Mouse (Mus musculus) liver, embryonic 13.5 days (tissue): Measurements from ENCODE around the gene Pisd. TPM values are rescaled to one million over a fixed set of nuclear protein-coding genes. Genes with fewer than 3 reads are reported as not detected.
"Not testable (repeated sequence)": the region's sequence is repeated elsewhere in the genome, so short reads cannot be mapped to it uniquely, and the experiment has no call there.

Experiments
- ATAC-seq: fragments of 200-750 bp; cut with Nextera tagmentation; 2 replicates; pipeline ENCODE4 v1.8.0; 2017; ENCODE audit warnings: low read depth, mild to moderate bottlenecking, moderate number of reproducible peaks, moderate library complexity
- DNase-seq: peaks from one replicate; pipeline ENCODE4 v3.0.0; 2022
- H3K27ac ChIP-seq: fragments of 300-500 bp; sonication (generic); 2 replicates; pipeline ENCODE4 v1.5.1; 2015; ENCODE audit warnings: moderate library complexity, mild to moderate bottlenecking, inconsistent platforms
- H3K27me3 ChIP-seq: fragments of 300-500 bp; sonication (generic); 2 replicates; pipeline ENCODE4 v1.6.1; 2015; ENCODE audit warnings: mild to moderate bottlenecking, inconsistent platforms
- H3K36me3 ChIP-seq: fragments of 300-500 bp; sonication (generic); 2 replicates; pipeline ENCODE4 v1.6.1; 2015; ENCODE audit warnings: mild to moderate bottlenecking, inconsistent platforms
- H3K4me1 ChIP-seq: fragments of 300-500 bp; sonication (generic); replicated peaks from 2 replicates; pipeline ENCODE4 v1.6.1; 2015; ENCODE audit warnings: inconsistent platforms
- H3K4me2 ChIP-seq: fragments of 300-500 bp; sonication (generic); 2 replicates; pipeline ENCODE4 v1.6.1; 2015; ENCODE audit warnings: inconsistent platforms, mild to moderate bottlenecking, moderate library complexity
- H3K4me3 ChIP-seq: fragments of 300-500 bp; sonication (generic); replicated peaks from 2 replicates; pipeline ENCODE4 v1.5.1; 2015; ENCODE audit warnings: mild to moderate bottlenecking, inconsistent platforms
- H3K9ac ChIP-seq: fragments of 300-500 bp; sonication (generic); 2 replicates; pipeline ENCODE4 v1.6.1; 2015; ENCODE audit warnings: mild to moderate bottlenecking, inconsistent platforms
- H3K9me3 ChIP-seq: fragments of 300-500 bp; sonication (generic); replicated peaks from 2 replicates; pipeline ENCODE4 v1.6.1; 2016; ENCODE audit warnings: inconsistent platforms
- WGBS: fragments of 180-500 bp; shearing (Covaris S2); methylation state at CpG from one replicate; pipeline ENCODE4 v1.1.7; 2015; ENCODE audit not compliant: insufficient replicate concordance; 5-methylcytosine and 5-hydroxymethylcytosine counted together
- polyA plus RNA-seq: library from polyadenylated mRNA; unstranded; fragments of >200 nt; fragmentation: Nextera tagmentation; extraction: Ambion mirVana; gene quantifications from 2 replicates; pipeline ENCODE4 v1.2.1, GENCODE M21; 2015

Pisd gene
- polyA plus RNA-seq, 1 experiment from 2014 or later, result 35.2 TPM

GRCm38 (mm10) chr5:32767636-32768373, 17.6 kb downstream of the Pisd start:
- Histone ChIP-seq H3K36me3 (peaks cover 16% of the 10 kb centered on the region), H3K9ac (no peak overlapping the region), H3K4me2 (no peak overlapping the region), H3K9me3 (no peaks in the 10 kb centered on the region), H3K27me3 (no peaks in the 10 kb centered on the region), H3K4me1 (no peaks in the 10 kb centered on the region), H3K4me3 (no peak overlapping the region), H3K27ac (no peak overlapping the region)
- ATAC-seq (no peak), DNase-seq (no peak)
- 71% methylated on average over 4 of the region's 4 CpGs for WGBS

DNA sequence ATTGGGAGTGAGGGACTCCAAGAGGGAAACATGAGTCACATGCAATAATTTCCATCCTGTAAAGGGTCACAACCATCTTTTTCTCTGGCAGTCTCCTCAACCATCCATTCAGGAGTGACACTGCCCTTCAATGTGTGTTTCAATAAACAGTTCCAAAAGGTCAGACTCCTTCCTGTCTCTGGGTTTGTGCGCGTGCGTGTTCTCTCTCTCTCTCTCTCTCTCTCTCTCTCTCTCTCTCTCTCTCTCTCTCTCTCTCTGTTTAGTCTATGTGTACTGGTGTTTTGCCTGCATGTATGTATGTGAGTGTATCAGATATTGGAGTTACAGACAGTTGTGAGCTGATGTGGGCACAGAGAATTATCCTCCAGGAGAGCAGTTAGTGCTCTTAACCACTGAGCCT, 18.4 kb downstream of the Pisd start:
- H3K4me2 ChIP-seq, result no peak overlapping the region
- no peaks in the 10 kb centered on the region for H3K4me1 ChIP-seq
- DNase-seq (no peak), ATAC-seq (no peak; the same call in 1 of the 2 replicates)
- no peak overlapping the region for H3K4me3 ChIP-seq
- no peak overlapping the region for H3K27ac ChIP-seq
- no peak overlapping the region for H3K9ac ChIP-seq
- H3K36me3 ChIP-seq, result peaks cover 15% of the 10 kb centered on the region
- no peaks in the 10 kb centered on the region for H3K9me3 ChIP-seq
- WGBS, result 79% methylated on average over 3 of the region's 3 CpGs
- H3K27me3 ChIP-seq, result no peaks in the 10 kb centered on the region

DNA sequence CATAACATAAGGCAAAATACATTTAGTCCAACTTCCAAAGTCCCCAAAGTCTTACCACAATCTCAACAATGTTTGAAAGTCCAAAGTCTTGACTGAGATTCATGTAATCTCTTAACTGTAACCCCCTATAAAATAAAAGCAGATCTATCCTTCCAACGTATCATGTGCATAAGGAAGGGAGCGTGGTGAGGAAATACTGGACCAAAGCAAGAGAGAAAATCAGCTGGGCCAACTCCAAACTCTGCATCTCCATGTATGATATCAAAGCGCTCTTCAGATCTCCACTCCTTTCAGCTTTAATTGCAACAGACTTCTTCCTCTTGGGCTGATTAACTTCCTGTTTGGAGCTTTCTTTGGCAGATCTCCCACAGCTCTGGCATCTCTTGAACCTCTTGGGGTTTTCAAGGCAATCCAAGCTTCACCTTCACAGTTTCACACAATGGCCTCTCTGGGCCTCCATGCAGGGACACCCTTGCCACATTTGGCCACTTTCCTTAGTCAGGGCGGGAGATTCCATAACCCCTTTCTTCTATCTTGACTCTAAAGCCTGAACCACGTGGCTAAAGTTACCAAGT, 23.8 kb downstream of the Pisd start:
- Histone ChIP-seq H3K27ac (no peak overlapping the region), H3K9me3 (no peaks in the 10 kb centered on the region), H3K9ac (no peak overlapping the region), H3K36me3 (peaks cover 15% of the 10 kb centered on the region), H3K27me3 (no peaks in the 10 kb centered on the region), H3K4me2 (no peak overlapping the region), H3K4me1 (peaks cover 3% of the 10 kb centered on the region; the same call in 1 of the 2 replicates), H3K4me3 (no peak overlapping the region)
- ATAC-seq (no peak), DNase-seq (no peak)
- WGBS, result 70% methylated on average over 5 of the region's 5 CpGs

- no peak for DNase-seq
- Histone ChIP-seq H3K27me3 (no peaks in the 10 kb centered on the region), H3K4me3 (no peak overlapping the region), H3K27ac (no peak overlapping the region), H3K9me3 (no peaks in the 10 kb centered on the region), H3K4me2 (no peak overlapping the region), H3K9ac (no peak overlapping the region), H3K4me1 (peaks cover 3% of the 10 kb centered on the region; the same call in 1 of the 2 replicates), H3K36me3 (peaks cover 15% of the 10 kb centered on the region)
- ATAC-seq, result no peak
- 75% methylated on average over 3 of the region's 3 CpGs for WGBS
These were observed 24.7 kb downstream of the Pisd start for GRCm38 (mm10) chr5:32760787-32761186.

- not testable (repeated sequence) for H3K9ac ChIP-seq, H3K27ac ChIP-seq, H3K4me1 ChIP-seq, DNase-seq, H3K9me3 ChIP-seq, ATAC-seq, H3K4me2 ChIP-seq, H3K4me3 ChIP-seq, H3K27me3 ChIP-seq
- H3K36me3 ChIP-seq, result peaks cover 15% of the 10 kb centered on the region
- 86% methylated on average over 18 of the region's 18 CpGs for WGBS
These were observed 25.1 kb downstream of the Pisd start for GRCm38 (mm10) chr5:32760352-32760751.

GRCm38 (mm10) chr5:32759662-32760061, 25.8 kb downstream of the Pisd start:
- H3K4me3 ChIP-seq, result no peak overlapping the region
- H3K36me3 ChIP-seq, result peaks cover 15% of the 10 kb centered on the region
- no peaks in the 10 kb centered on the region for H3K9me3 ChIP-seq
- no peak for ATAC-seq
- no peak for DNase-seq
- no peak overlapping the region for H3K4me2 ChIP-seq
- peaks cover 3% of the 10 kb centered on the region; the same call in 1 of the 2 replicates for H3K4me1 ChIP-seq
- H3K9ac ChIP-seq, result no peak overlapping the region
- WGBS, result 60% methylated on average over 2 of the region's 2 CpGs
- no peaks in the 10 kb centered on the region for H3K27me3 ChIP-seq
- H3K27ac ChIP-seq, result no peak overlapping the region

- DNase-seq (no peak), ATAC-seq (no peak)
- Histone ChIP-seq H3K36me3 (0 out of 2 replicates have a peak, but pooled peaks cover 3% of the 10 kb centered on the region), H3K9me3 (no peaks in the 10 kb centered on the region), H3K4me2 (no peak overlapping the region), H3K4me3 (no peak overlapping the region), H3K9ac (no peak overlapping the region), H3K27me3 (no peaks in the 10 kb centered on the region), H3K27ac (no peak overlapping the region), H3K4me1 (peaks cover 3% of the 10 kb centered on the region)
- WGBS, result 81% methylated on average over 8 of the region's 8 CpGs
These were observed 29.3 kb downstream of the Pisd start for GRCm38 (mm10) chr5:32756141-32756540.

DNA sequence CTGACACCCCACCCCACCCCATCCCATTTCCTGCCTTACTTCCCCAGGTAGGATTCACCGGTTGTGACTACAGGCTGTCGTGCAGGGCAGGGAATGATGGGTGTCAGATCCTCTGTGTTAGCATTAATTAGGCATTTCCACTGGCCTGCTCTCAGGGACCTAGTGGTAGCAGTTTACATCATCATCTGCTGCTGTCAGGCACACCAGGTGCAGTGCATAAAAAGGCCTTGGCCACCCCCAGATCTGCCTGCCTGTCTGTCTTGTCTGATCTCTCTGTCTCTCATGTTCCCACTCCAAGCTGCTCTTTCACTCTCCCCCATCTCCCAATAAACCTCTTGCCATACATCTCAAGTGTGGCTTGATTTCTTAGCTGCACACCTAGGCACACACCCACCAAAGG, 33.7 kb downstream of the Pisd start:
- Histone ChIP-seq H3K9ac (no peak overlapping the region), H3K4me2 (no peak overlapping the region), H3K9me3 (no peaks in the 10 kb centered on the region), H3K4me1 (peaks cover 7% of the 10 kb centered on the region), H3K27me3 (no peaks in the 10 kb centered on the region), H3K27ac (no peak overlapping the region), H3K36me3 (0 out of 2 replicates have a peak, but pooled peaks cover 3% of the 10 kb centered on the region), H3K4me3 (no peak overlapping the region)
- DNase-seq (no peak), ATAC-seq (no peak)
- WGBS, result 58% methylated on average over 2 of the region's 2 CpGs

DNA sequence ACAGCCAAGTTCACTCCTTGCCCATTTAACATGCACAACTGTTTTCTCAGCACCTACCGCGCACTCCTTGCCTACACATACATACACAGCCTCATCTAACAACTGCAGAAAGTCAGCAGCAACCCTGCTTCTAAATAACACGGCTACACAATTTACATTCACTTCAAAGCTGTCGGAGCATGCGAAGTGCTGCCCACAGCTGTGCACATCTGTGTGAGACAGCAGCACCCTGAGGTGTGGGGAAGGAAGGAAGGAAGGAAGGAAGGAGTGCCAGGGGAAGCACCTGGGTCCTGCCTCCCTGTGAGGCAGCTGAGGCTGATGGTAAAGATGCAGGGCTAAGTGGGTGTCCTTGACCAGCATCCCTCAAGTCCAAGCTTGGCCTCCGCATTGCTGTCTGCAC, 36.5 kb downstream of the Pisd start:
- 83% methylated on average over 6 of the region's 6 CpGs for WGBS
- Histone ChIP-seq H3K9ac (no peak overlapping the region), H3K27ac (no peak overlapping the region), H3K4me3 (no peak overlapping the region), H3K27me3 (no peaks in the 10 kb centered on the region), H3K9me3 (no peaks in the 10 kb centered on the region), H3K4me1 (peaks cover 33% of the 10 kb centered on the region), H3K36me3 (no peaks in the 10 kb centered on the region), H3K4me2 (no peak overlapping the region)
- DNase-seq (no peak), ATAC-seq (no peak)

- DNase-seq, result peak; percentile 27
- no peak overlapping the region for H3K4me3 ChIP-seq
These were observed 37.6 kb downstream of the Pisd start for GRCm38 (mm10) chr5:32747650-32748375.

More at GRCm38 (mm10) chr5:32747650-32748375, 37.6 kb downstream of the Pisd start:
- Histone ChIP-seq H3K4me2 (no peak overlapping the region), H3K36me3 (no peaks in the 10 kb centered on the region), H3K4me1 (peaks cover 42% of the 10 kb centered on the region), H3K27ac (no peak overlapping the region), H3K9ac (no peak overlapping the region), H3K9me3 (no peaks in the 10 kb centered on the region), H3K27me3 (no peaks in the 10 kb centered on the region)
- 39% methylated on average over 6 of the region's 6 CpGs for WGBS
- ATAC-seq, result 0 out of 2 replicates have a peak, but pooled peaks have one; percentile 3
